Mouse (Mus musculus) intestine, embryonic 16.5 days (tissue): ENCODE results near the gene Eml4. TPM values are rescaled to one million over a fixed set of nuclear protein-coding genes. Genes with fewer than 3 reads are reported as not detected.

Experiments used
- ATAC-seq: fragments of 200-750 bp; cut with Nextera tagmentation; 2 replicates; pipeline ENCODE4 v1.8.0; 2017; ENCODE audit warnings: moderate TSS enrichment, moderate library complexity
- H3K27ac ChIP-seq: fragments of 300-500 bp; sonication (generic); 2 replicates; pipeline ENCODE4 v1.5.1; 2014; ENCODE audit warnings: mild to moderate bottlenecking, low read length
- H3K27me3 ChIP-seq: fragments of 300-500 bp; sonication (generic); replicated peaks from 2 replicates; pipeline ENCODE4 v1.6.1; 2014; ENCODE audit warnings: low read length, control low read depth, mixed read lengths; ENCODE audit not compliant: control insufficient read depth, insufficient read depth
- H3K36me3 ChIP-seq: fragments of 300-500 bp; sonication (generic); 2 replicates; pipeline ENCODE4 v1.6.1; 2014; ENCODE audit warnings: low read length, control low read depth; ENCODE audit not compliant: control insufficient read depth, insufficient read depth
- H3K4me1 ChIP-seq: fragments of 300-500 bp; sonication (generic); 2 replicates; pipeline ENCODE4 v1.6.1; 2014; ENCODE audit warnings: low read length, control low read depth, mixed read lengths; ENCODE audit not compliant: control insufficient read depth, insufficient read depth
- H3K4me2 ChIP-seq: fragments of 300-500 bp; sonication (generic); 2 replicates; pipeline ENCODE4 v1.6.1; 2014; ENCODE audit warnings: low read depth, low read length, control low read depth
- H3K4me3 ChIP-seq: fragments of 300-500 bp; sonication (generic); 2 replicates; pipeline ENCODE4 v1.5.1; 2014; ENCODE audit warnings: mild to moderate bottlenecking, low read length
- H3K9ac ChIP-seq: fragments of 300-500 bp; sonication (generic); 2 replicates; pipeline ENCODE4 v1.6.1; 2014; ENCODE audit warnings: low read depth, low read length
- H3K9me3 ChIP-seq: fragments of 300-500 bp; sonication (generic); 2 replicates; pipeline ENCODE4 v1.6.1; 2016; ENCODE audit warnings: low read length, control low read depth; ENCODE audit not compliant: control insufficient read depth
- WGBS: fragments of 180-500 bp; shearing (Covaris S2); extraction: QIAGEN DNeasy Blood & Tissue Kit; methylation state at CpG from one replicate; pipeline ENCODE4 v1.1.7; 2014; 5-methylcytosine and 5-hydroxymethylcytosine counted together
- polyA plus RNA-seq: library from polyadenylated mRNA; unstranded; fragments of >200 nt; fragmentation: Nextera tagmentation; extraction: Ambion mirVana; gene quantifications from 2 replicates; pipeline ENCODE4 v1.2.1, GENCODE M21; 2015

Gene Eml4
- polyA plus RNA-seq, 1 experiment from 2014 or later, result 26.3 TPM

GRCm38 (mm10) chr17:83374123-83374522 lies 23.4 kb downstream of the Eml4 start:
- H3K27me3 ChIP-seq, result no peaks in the 10 kb centered on the region
- no peak overlapping the region for H3K4me3 ChIP-seq
- H3K9ac ChIP-seq, result no peak overlapping the region
- no peak overlapping the region for H3K4me2 ChIP-seq
- H3K4me1 ChIP-seq, result peaks cover 15% of the 10 kb centered on the region
- no peak overlapping the region for H3K27ac ChIP-seq
- no peaks in the 10 kb centered on the region for H3K36me3 ChIP-seq
- no peaks in the 10 kb centered on the region for H3K9me3 ChIP-seq
- no peak for ATAC-seq

- no peaks in the 10 kb centered on the region for H3K36me3 ChIP-seq
- no peak overlapping the region for H3K4me2 ChIP-seq
- peaks cover 18% of the 10 kb centered on the region for H3K4me1 ChIP-seq
- H3K27me3 ChIP-seq, result no peaks in the 10 kb centered on the region
- no peak overlapping the region for H3K4me3 ChIP-seq
- 52% methylated on average over 3 of the region's 3 CpGs for whole genome bisulfite sequencing
- H3K9me3 ChIP-seq, result no peaks in the 10 kb centered on the region
- H3K9ac ChIP-seq, result no peak overlapping the region
- no peak overlapping the region for H3K27ac ChIP-seq
- peak; percentile 58 for ATAC-seq
These were observed 25.1 kb downstream of the Eml4 start for GRCm38 (mm10) chr17:83375848-83376247.

GRCm38 (mm10) chr17:83376801-83377200 lies 26.1 kb downstream of the Eml4 start:
- Histone ChIP-seq H3K4me2 (no peak overlapping the region), H3K27me3 (no peaks in the 10 kb centered on the region), H3K9ac (no peak overlapping the region), H3K27ac (no peak overlapping the region), H3K9me3 (no peaks in the 10 kb centered on the region), H3K4me3 (no peak overlapping the region), H3K4me1 (peaks cover 18% of the 10 kb centered on the region), H3K36me3 (no peaks in the 10 kb centered on the region)
- WGBS, result 41% methylated on average over 4 of the region's 4 CpGs
- ATAC-seq, result peak; percentile 86

GRCm38 (mm10) chr17:83377755-83378443 lies 27.2 kb downstream of the Eml4 start:
- 65% methylated on average over 10 of the region's 10 CpGs for WGBS
- ATAC-seq, result no peak
- H3K27me3 ChIP-seq, result no peaks in the 10 kb centered on the region
- no peaks in the 10 kb centered on the region for H3K36me3 ChIP-seq
- H3K27ac ChIP-seq, result no peak overlapping the region
- H3K4me3 ChIP-seq, result no peak overlapping the region
- H3K4me1 ChIP-seq, result peaks cover 21% of the 10 kb centered on the region
- no peaks in the 10 kb centered on the region for H3K9me3 ChIP-seq
- no peak overlapping the region for H3K9ac ChIP-seq
- no peak overlapping the region for H3K4me2 ChIP-seq

GRCm38 (mm10) chr17:83378444-83378762 lies 27.7 kb downstream of the Eml4 start:
- no peaks in the 10 kb centered on the region for H3K9me3 ChIP-seq
- H3K4me1 ChIP-seq, result peaks cover 21% of the 10 kb centered on the region
- no peaks in the 10 kb centered on the region for H3K27me3 ChIP-seq
- no peak for ATAC-seq
- no peak overlapping the region for H3K27ac ChIP-seq
- H3K9ac ChIP-seq, result no peak overlapping the region
- H3K36me3 ChIP-seq, result no peaks in the 10 kb centered on the region
- 69% methylated on average over 4 of the region's 4 CpGs for WGBS
- no peak overlapping the region for H3K4me3 ChIP-seq
- H3K4me2 ChIP-seq, result no peak overlapping the region

GRCm38 (mm10) chr17:83379366-83379765 lies 28.6 kb downstream of the Eml4 start:
- WGBS, result 84% methylated on average over 2 of the region's 2 CpGs
- ATAC-seq, result no peak

GRCm38 (mm10) chr17:83379791-83380190 lies 29.1 kb downstream of the Eml4 start:
- WGBS, result 72% methylated on average over 3 of the region's 3 CpGs
- Histone ChIP-seq H3K27ac (no peak overlapping the region), H3K4me1 (peaks cover 23% of the 10 kb centered on the region), H3K36me3 (no peaks in the 10 kb centered on the region), H3K9me3 (no peaks in the 10 kb centered on the region), H3K9ac (no peak overlapping the region), H3K4me3 (no peak overlapping the region), H3K27me3 (no peaks in the 10 kb centered on the region), H3K4me2 (no peak overlapping the region)
- no peak for ATAC-seq

More at GRCm38 (mm10) chr17:83379366-83379765, 28.6 kb downstream of the Eml4 start:
- no peak overlapping the region for H3K9ac ChIP-seq
- no peak overlapping the region for H3K27ac ChIP-seq
- H3K4me1 ChIP-seq, result peaks cover 21% of the 10 kb centered on the region
- no peaks in the 10 kb centered on the region for H3K36me3 ChIP-seq
- H3K4me3 ChIP-seq, result no peak overlapping the region
- H3K9me3 ChIP-seq, result no peaks in the 10 kb centered on the region
- no peak overlapping the region for H3K4me2 ChIP-seq
- no peaks in the 10 kb centered on the region for H3K27me3 ChIP-seq

GRCm38 (mm10) chr17:83382752-83383151 lies 32.0 kb downstream of the Eml4 start:
- Histone ChIP-seq H3K9ac (no peak overlapping the region), H3K4me3 (no peak overlapping the region), H3K9me3 (no peaks in the 10 kb centered on the region), H3K4me1 (peaks cover 19% of the 10 kb centered on the region), H3K36me3 (no peaks in the 10 kb centered on the region), H3K27me3 (no peaks in the 10 kb centered on the region), H3K27ac (no peak overlapping the region), H3K4me2 (no peak overlapping the region)
- WGBS, result 75% methylated on average over 5 of the region's 5 CpGs
- ATAC-seq, result peak; percentile 64

GRCm38 (mm10) chr17:83384981-83385380 lies 34.2 kb downstream of the Eml4 start:
- ATAC-seq, result no peak
- H3K27ac ChIP-seq, result no peak overlapping the region
- H3K36me3 ChIP-seq, result no peaks in the 10 kb centered on the region
- H3K4me1 ChIP-seq, result peaks cover 6% of the 10 kb centered on the region; the same call in 1 of the 2 replicates
- 88% methylated on average over 2 of the region's 2 CpGs for WGBS
- no peak overlapping the region for H3K4me2 ChIP-seq
- H3K9me3 ChIP-seq, result no peaks in the 10 kb centered on the region
- H3K4me3 ChIP-seq, result no peak overlapping the region
- no peak overlapping the region for H3K9ac ChIP-seq
- H3K27me3 ChIP-seq, result no peaks in the 10 kb centered on the region

- 79% methylated on average over 3 of the region's 3 CpGs for WGBS
- Histone ChIP-seq H3K4me1 (peaks cover 5% of the 10 kb centered on the region; the same call in 1 of the 2 replicates), H3K9ac (no peak overlapping the region), H3K27ac (no peak overlapping the region), H3K36me3 (no peaks in the 10 kb centered on the region), H3K4me2 (no peak overlapping the region), H3K4me3 (no peak overlapping the region), H3K27me3 (no peaks in the 10 kb centered on the region), H3K9me3 (no peaks in the 10 kb centered on the region)
- no peak for ATAC-seq
These were observed 36.4 kb downstream of the Eml4 start for GRCm38 (mm10) chr17:83387161-83387560.
